Mouse (Mus musculus): ENCODE data around the gene Itga9. TPM values are rescaled to one million over a fixed set of nuclear protein-coding genes. Genes with fewer than 3 reads are reported as not detected.

The Itga9 gene
- polyA plus RNA-seq, 1 experiment, result 1.6 TPM

- no peak overlapping the region for H3K27ac ChIP-seq (ENCODE audit: insufficient read depth, low read length)
- DNase-seq, result no peak
- H3K4me3 ChIP-seq (replicated peaks; ENCODE audit: insufficient read depth, low read depth, low read length), result no peak overlapping the region
- no peaks in the 10 kb centered on the region for H3K4me1 ChIP-seq (ENCODE audit: control insufficient read depth, insufficient read depth, low read length)
- no peak for TF ChIP-seq CTCF (IDR thresholded peaks at IDR 0.05; ENCODE audit: borderline replicate concordance, insufficient read depth, low read depth, low read length)
- no peak for TF ChIP-seq POLR2A (IDR thresholded peaks at IDR 0.05; ENCODE audit: borderline replicate concordance, insufficient read depth, low read length)
- 80% methylated on average over 9 of the region's 9 CpGs for WGBS
- H3K27me3 ChIP-seq (ENCODE audit: control insufficient read depth, insufficient read depth, low read length), result no peaks in the 10 kb centered on the region
Observed at GRCm38 (mm10) chr9:118710625-118711024, 104.1 kb downstream of the Itga9 start.

DNA sequence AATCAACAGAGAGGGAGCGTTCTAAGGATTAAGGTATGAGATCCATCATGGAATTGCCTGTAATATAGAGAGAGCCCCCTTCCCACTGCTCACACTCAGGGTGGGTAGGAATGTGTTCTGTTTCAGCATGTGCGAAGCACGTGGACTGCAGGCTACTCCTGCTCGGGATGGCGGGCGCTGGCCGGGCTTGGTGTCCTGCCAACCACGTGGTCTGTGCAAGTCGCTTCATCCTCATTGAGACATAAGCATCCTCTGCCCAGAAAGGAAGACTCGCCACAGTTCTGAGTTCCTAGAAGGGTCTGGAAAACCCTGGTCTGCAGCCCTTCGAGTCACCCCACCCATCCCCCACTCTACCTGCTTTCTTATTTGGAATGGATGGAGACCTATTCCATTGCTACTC is 105.3 kb downstream of the Itga9 start:
- Histone ChIP-seq H3K4me1 (ENCODE audit: control insufficient read depth, insufficient read depth, low read length) (no peaks in the 10 kb centered on the region), H3K27ac (ENCODE audit: insufficient read depth, low read length) (no peak overlapping the region), H3K27me3 (ENCODE audit: control insufficient read depth, insufficient read depth, low read length) (no peaks in the 10 kb centered on the region), H3K4me3 (replicated peaks; ENCODE audit: insufficient read depth, low read depth, low read length) (no peak overlapping the region)
- DNase-seq, result no peak
- 32% methylated on average over 11 of the region's 11 CpGs for WGBS
- no peak for TF ChIP-seq CTCF (IDR thresholded peaks at IDR 0.05; ENCODE audit: borderline replicate concordance, insufficient read depth, low read depth, low read length)
- TF ChIP-seq POLR2A (IDR thresholded peaks at IDR 0.05; ENCODE audit: borderline replicate concordance, insufficient read depth, low read length), result no peak

- TF ChIP-seq POLR2A (IDR thresholded peaks at IDR 0.05; ENCODE audit: borderline replicate concordance, insufficient read depth, low read length), result no peak
- TF ChIP-seq CTCF (IDR thresholded peaks at IDR 0.05; ENCODE audit: borderline replicate concordance, insufficient read depth, low read depth, low read length), result no peak
- Histone ChIP-seq H3K4me3 (replicated peaks; ENCODE audit: insufficient read depth, low read depth, low read length) (no peak overlapping the region), H3K27me3 (ENCODE audit: control insufficient read depth, insufficient read depth, low read length) (no peaks in the 10 kb centered on the region), H3K27ac (ENCODE audit: insufficient read depth, low read length) (no peak overlapping the region), H3K4me1 (ENCODE audit: control insufficient read depth, insufficient read depth, low read length) (no peaks in the 10 kb centered on the region)
- DNase-seq, result no peak
- 87% methylated on average over 8 of the region's 8 CpGs for WGBS
Observed at GRCm38 (mm10) chr9:118713515-118713914, 107.0 kb downstream of the Itga9 start.

DNA sequence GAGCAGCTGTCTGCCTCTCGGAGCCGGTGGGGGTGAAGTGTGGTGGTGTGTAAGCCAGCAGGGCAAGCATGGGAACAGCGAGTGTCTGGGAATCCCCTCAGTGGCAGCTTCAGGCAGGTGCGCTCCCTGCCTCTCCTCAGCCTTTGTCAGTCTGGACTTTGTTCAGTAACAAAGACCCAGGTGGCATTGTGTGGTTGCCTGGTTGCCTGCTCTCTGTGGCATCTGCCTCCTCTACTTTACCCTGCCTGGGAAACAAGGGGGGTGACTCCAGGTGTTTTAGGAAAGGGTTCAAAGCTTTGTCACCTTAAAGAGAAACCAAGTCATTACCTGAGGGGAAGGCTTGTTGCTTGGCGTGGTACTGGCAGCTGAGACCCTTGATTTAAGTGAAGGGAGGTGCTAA is 108.0 kb downstream of the Itga9 start:
- WGBS, result 66% methylated on average over 5 of the region's 5 CpGs

GRCm38 (mm10) chr9:118715971-118716628 is 109.6 kb downstream of the Itga9 start:
- no peak for TF ChIP-seq POLR2A (IDR thresholded peaks at IDR 0.05; ENCODE audit: borderline replicate concordance, insufficient read depth, low read length)
- no peak for TF ChIP-seq CTCF (IDR thresholded peaks at IDR 0.05; ENCODE audit: borderline replicate concordance, insufficient read depth, low read depth, low read length)
- H3K4me1 ChIP-seq (ENCODE audit: control insufficient read depth, insufficient read depth, low read length), result no peaks in the 10 kb centered on the region
- DNase-seq, result no peak
- H3K4me3 ChIP-seq (replicated peaks; ENCODE audit: insufficient read depth, low read depth, low read length), result no peak overlapping the region
- 85% methylated on average over 9 of the region's 9 CpGs for WGBS
- H3K27ac ChIP-seq (ENCODE audit: insufficient read depth, low read length), result no peak overlapping the region
- H3K27me3 ChIP-seq (ENCODE audit: control insufficient read depth, insufficient read depth, low read length), result no peaks in the 10 kb centered on the region

More for the DNA sequence above, 108.0 kb downstream of the Itga9 start:
- Histone ChIP-seq H3K4me3 (replicated peaks; ENCODE audit: insufficient read depth, low read depth, low read length) (no peak overlapping the region), H3K27me3 (ENCODE audit: control insufficient read depth, insufficient read depth, low read length) (no peaks in the 10 kb centered on the region), H3K4me1 (ENCODE audit: control insufficient read depth, insufficient read depth, low read length) (no peaks in the 10 kb centered on the region), H3K27ac (ENCODE audit: insufficient read depth, low read length) (no peak overlapping the region)
- DNase-seq, result no peak
- TF ChIP-seq POLR2A (IDR thresholded peaks at IDR 0.05; ENCODE audit: borderline replicate concordance, insufficient read depth, low read length) (no peak), CTCF (IDR thresholded peaks at IDR 0.05; ENCODE audit: borderline replicate concordance, insufficient read depth, low read depth, low read length) (no peak)

DNA sequence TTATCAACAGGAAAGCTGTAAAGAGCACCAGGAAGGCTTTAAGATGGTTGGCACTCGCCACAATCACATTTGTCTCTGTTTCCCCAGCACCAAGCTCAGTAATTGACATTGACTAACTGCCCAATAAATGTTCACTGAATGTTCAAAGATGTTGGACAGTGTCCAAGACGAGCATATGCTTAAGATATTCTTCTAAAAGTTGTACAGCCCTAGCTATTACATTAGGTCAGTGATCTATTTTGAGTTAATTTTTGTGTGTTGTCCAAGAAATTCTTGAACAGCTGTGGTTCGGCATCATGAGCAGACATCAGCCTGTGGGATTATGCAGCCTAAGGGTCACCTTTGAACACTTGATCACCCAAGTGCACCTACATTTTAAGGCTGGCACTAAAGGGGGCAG is 110.9 kb downstream of the Itga9 start:
- no peak overlapping the region for H3K27ac ChIP-seq (ENCODE audit: insufficient read depth, low read length)
- no peak for TF ChIP-seq POLR2A (IDR thresholded peaks at IDR 0.05; ENCODE audit: borderline replicate concordance, insufficient read depth, low read length)
- TF ChIP-seq CTCF (IDR thresholded peaks at IDR 0.05; ENCODE audit: borderline replicate concordance, insufficient read depth, low read depth, low read length), result no peak
- H3K27me3 ChIP-seq (ENCODE audit: control insufficient read depth, insufficient read depth, low read length), result no peaks in the 10 kb centered on the region
- no peak for DNase-seq
- no peaks in the 10 kb centered on the region for H3K4me1 ChIP-seq (ENCODE audit: control insufficient read depth, insufficient read depth, low read length)
- 25% methylated on average over 3 of the region's 3 CpGs for WGBS
- H3K4me3 ChIP-seq (replicated peaks; ENCODE audit: insufficient read depth, low read depth, low read length), result no peak overlapping the region

DNA sequence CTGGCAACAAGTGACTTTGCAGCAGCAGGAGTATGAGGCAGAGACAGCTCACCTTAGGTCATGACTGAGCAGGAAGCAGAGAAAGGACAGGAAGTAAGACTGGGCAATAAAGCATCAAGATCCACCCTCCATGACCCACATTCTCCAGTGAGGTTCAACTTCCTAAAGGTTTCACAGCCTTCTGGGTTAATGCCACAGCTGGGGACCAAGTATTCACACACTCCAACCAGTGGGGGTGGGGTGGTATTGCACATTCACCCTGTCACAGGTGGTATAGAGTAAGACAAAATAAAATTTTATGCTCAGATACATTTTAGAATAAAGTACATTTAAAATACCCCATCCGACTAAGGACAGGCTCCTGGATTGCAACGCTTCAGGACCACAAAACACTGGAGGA is 112.0 kb downstream of the Itga9 start:
- H3K27me3 ChIP-seq (ENCODE audit: control insufficient read depth, insufficient read depth, low read length), result no peaks in the 10 kb centered on the region
- H3K4me3 ChIP-seq (replicated peaks; ENCODE audit: insufficient read depth, low read depth, low read length), result no peak overlapping the region
- no peak for DNase-seq
- WGBS, result 96% methylated on average over 2 of the region's 2 CpGs
- no peaks in the 10 kb centered on the region for H3K4me1 ChIP-seq (ENCODE audit: control insufficient read depth, insufficient read depth, low read length)
- H3K27ac ChIP-seq (ENCODE audit: insufficient read depth, low read length), result no peak overlapping the region
- TF ChIP-seq POLR2A (IDR thresholded peaks at IDR 0.05; ENCODE audit: borderline replicate concordance, insufficient read depth, low read length) (no peak), CTCF (IDR thresholded peaks at IDR 0.05; ENCODE audit: borderline replicate concordance, insufficient read depth, low read depth, low read length) (no peak)

DNA sequence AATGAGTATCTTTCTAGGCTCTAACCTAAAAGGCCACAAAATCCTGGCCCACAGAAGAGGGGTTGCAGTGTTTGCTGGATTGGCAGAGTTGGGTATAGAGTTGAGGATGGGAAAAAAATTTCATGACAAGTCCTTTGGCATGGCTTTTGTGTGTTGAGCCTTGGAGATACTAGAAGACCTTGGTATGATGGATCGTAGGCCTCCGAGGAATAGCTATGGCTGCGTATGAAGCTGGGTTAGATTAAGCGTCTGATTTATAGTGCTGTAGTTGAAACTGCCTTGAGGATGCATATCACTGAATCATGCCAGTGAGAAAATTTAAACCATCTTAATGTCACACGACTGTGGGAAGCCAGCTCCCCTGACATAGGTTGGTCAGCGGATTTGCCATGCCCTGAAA is 114.6 kb downstream of the Itga9 start:
- no peak for DNase-seq
- H3K27me3 ChIP-seq (ENCODE audit: control insufficient read depth, insufficient read depth, low read length), result no peaks in the 10 kb centered on the region
- TF ChIP-seq POLR2A (IDR thresholded peaks at IDR 0.05; ENCODE audit: borderline replicate concordance, insufficient read depth, low read length) (no peak), CTCF (IDR thresholded peaks at IDR 0.05; ENCODE audit: borderline replicate concordance, insufficient read depth, low read depth, low read length) (no peak)
- H3K4me1 ChIP-seq (ENCODE audit: control insufficient read depth, insufficient read depth, low read length), result no peaks in the 10 kb centered on the region; the same call in 1 of the 2 replicates
- no peak overlapping the region for H3K4me3 ChIP-seq (replicated peaks; ENCODE audit: insufficient read depth, low read depth, low read length)
- no peak overlapping the region for H3K27ac ChIP-seq (ENCODE audit: insufficient read depth, low read length)
- 97% methylated on average over 6 of the region's 6 CpGs for WGBS
